Mouse (Mus musculus) mouse embryonic stem cell (cell line): ENCODE measurements around the gene Rnf111.
"Not testable (repeated sequence)": the region's sequence is repeated elsewhere in the genome, so short reads cannot be mapped to it uniquely, and the experiment has no call there.

Experiments used
- in situ Hi-C, 2 experiments: fragments of 300-500 bp; cut with MboI; formaldehyde crosslinking; loops; 1 replicate in 1 of 2; 3 replicates in 1 of 2; pipeline ENCODE4 v1.14.3; 2019 to 2020; ENCODE audit warnings: low sequenced_read_pairs in 2 of 2, low pct_unique_long_range_greater_than_20kb in 1 of 2, mixed read lengths in 1 of 2; ENCODE audit not compliant: unreplicated experiment in 1 of 2

Gene Rnf111

DNA sequence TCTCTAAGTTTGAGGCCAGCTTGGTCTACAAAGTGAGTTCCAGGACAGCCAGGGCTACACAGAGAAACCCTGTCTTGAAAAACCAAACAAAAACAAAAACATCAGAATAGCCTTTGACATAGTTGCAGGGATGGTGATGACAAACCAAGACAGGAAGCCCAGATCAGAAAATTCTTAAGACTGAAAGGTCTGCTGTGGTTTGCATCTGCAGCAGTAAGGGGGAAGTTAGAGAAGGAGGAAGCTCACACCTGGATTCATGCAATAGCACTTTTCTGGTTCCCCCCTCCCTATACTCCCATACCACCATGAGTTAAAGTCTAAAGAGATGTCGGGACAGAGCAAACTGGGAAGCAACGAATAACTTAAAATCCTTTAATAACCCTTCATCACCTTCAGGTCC lies 2.7 kb upstream of the Rnf111 start:
- in situ Hi-C loops, result loop anchor here (5.0 to 25.0 kb wide), 3 partner anchors 89 to 319 kb away; no protein-coding TSS in a partner anchor

DNA sequence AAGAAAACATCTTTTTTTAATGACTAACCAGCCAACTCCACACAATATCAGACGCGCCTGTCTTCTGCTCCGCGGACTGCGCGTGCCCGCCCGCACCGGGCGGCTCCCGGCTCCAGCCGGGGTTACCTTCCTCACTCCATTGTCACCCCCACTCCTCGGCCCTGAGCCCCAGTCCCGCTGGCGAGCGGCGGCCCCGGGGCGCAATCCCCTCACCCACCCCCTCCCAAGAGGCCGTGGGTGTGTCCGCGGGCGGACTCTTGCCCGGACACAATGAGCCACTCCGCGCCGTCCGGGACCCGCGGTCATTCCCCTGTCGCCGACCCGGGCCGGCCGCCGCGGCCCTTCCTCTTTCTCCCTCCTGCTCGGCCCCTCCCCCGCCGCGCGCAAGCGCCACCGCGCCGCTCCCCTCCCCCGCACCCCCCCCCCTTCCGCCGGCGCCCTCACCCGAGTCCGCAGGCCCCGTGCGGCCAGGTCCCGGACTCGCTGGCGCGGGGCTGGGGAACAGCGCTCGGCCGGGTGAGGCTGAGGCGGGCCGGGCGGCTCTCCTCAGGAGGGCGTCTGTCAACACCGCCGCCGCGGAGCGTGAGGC lies 416 bp downstream of the Rnf111 start:
- in situ Hi-C loops, result loop anchor here in 1 of 2 experiments (25.0 kb wide), 1 partner anchor 316 kb away; no protein-coding TSS in a partner anchor

DNA sequence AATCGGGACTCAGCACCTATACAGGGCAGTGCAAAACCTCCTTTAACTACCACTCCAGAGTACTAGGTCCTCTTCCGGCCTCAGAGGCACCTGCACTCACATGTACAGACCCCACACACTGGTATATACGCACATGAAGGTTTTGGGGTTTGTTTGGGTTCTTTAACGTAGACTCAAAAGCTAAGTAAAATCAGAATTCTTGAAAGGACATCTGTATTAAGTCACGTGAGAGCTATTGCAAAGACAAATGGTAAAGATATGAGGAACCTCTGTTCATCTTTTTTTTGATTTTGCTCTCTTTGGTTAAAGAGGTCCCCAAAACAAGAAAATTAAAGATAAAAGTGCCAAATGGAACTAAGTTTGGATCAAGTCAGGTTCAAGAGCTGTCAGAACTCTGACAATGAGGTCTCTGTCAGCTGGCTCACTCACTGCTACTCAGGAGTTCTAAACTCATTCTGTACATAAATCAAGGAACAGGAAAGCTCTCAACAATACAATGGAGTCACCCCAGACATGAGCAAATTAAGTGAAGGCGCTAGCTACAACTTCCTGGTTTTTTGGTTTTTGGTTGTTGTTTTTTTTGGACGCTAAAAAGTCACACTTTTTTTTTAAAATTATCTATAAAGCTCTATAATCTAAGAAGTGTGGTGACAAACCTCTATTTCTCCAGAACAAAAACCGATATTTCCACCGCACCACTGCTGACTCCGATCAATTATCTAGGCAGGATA lies 1.1 kb downstream of the Rnf111 start:
- in situ Hi-C loops, result loop anchor here in 1 of 2 experiments (25.0 kb wide), 1 partner anchor 315 kb away; no protein-coding TSS in a partner anchor

DNA sequence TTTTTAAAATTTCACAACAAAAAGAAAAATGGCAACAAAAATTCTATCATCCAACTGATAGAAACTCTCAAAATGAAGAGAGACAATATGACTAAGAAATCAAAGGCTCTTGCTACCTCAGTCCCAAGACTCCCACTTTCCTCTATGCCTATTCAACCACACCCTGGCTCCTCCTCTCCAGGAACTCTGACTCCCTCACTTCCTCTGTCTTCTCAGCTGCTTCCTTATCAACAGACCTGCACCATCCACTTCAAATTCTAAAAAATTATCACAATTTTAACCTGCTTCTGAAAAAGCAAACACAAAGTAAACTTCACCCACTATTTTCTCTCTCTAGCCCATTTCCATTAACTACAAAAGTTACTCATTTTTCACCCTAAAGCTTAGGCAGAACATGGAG lies 6.5 kb downstream of the Rnf111 start:
- in situ Hi-C loops, result no loop called here

DNA sequence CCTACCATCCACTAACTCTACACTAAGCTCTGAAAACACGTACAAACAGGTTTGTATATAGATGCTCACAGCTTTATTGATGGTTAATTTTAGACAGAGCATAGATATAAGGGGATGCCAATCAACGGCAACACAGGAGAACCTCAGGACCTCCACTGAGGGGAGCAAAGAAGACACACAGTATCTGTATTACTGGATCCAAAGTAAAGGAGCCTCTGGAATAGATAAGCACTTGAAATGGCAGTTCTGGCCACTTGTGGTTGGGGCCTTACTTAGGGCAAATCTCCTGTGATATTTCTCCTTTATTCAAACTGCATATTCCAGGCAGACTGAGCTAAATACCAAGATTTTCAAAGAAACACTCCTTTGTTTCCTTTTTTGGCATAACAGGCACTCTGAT lies 10.5 kb downstream of the Rnf111 start:
- in situ Hi-C loops, result no loop called here

GRCm38 (mm10) chr9:70491176-70491575 lies 12.3 kb downstream of the Rnf111 start:
- in situ Hi-C loops, result no loop called here

DNA sequence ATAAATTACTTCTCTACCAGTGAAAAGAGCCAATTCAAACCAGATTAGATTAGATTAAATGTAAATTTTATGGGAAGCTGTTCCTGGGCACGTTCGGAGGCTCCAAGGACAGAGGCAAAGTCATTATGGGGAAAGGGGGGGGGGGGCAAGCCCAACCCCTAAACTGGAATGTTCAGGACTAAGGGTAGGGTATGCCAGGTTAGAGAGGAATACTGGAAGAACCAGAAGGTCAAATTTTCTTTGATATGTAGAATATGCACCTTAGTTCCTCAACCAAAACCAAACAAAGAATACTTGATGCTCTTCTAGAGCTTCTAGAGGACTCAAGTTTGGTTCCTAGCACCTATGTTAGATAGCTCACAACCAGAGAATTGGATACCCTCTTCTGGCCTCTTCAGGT lies 16.1 kb downstream of the Rnf111 start:
- in situ Hi-C loops, result no loop called here

GRCm38 (mm10) chr9:70485840-70486239 lies 17.7 kb downstream of the Rnf111 start:
- in situ Hi-C loops, result no loop called here

DNA sequence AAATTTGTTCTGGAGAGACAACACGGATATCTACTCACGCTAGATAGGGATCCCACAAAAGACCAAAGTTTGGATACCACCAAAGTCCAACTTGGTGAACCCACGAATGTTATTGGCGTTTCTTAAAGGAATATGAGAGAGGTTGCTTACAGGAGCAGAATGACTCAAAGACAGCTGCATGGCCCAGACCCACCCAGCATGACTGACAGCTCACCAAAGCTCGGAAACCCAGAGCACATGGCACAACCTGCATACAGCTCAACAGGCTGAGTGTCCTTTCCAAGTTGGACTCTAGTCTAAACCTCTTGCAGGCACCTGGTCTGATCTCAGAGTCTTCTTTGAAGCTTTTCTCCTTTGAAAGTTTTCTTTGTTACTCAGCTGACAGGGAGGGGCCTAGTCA lies 20.0 kb downstream of the Rnf111 start:
- in situ Hi-C loops, result no loop called here

DNA sequence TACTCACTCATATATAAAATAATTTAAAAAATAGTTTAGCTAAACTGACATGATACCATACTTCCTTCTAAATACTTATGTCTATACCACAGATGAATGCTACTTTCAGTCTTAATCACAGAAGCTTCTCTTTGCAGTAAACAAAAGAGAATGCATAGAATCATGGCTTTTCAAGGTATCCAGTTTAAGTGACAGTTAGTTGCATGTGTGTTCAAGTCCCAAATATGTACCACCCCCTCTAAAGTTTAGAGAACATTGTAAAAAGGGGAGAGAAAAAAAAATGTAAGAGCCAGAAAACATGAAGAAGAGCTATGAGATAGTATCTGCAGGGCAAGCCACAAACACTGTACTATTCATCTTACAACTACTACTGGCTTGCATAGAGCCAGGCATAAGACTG lies 21.7 kb downstream of the Rnf111 start:
- in situ Hi-C loops, result no loop called here

GRCm38 (mm10) chr9:70477229-70477628 lies 26.3 kb downstream of the Rnf111 start:
- in situ Hi-C loops, result no loop called here

GRCm38 (mm10) chr9:70475777-70476270 lies 27.7 kb downstream of the Rnf111 start:
- in situ Hi-C loops, result no loop called here

DNA sequence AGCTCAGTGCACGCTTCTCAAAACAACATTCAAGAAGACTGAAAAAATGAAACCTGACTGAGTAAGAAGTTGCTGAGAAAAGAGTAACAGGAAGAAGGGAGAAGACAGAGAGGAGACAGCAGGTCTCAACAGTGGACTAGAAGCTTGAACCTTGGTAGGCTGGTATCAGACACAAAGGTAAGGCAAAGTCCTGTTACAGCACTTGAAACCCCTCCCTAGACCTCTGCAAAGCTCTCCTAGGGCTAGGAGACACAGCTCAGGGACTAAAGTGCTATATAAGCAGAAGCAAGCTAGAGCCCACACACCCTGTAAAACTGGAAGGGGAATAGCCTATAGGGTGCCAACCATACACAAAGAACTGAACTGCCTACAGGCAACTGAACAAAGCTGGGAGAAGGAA lies 30.1 kb downstream of the Rnf111 start:
- in situ Hi-C loops, result no loop called here

- in situ Hi-C loops, result not testable (repeated sequence)
Observed at GRCm38 (mm10) chr9:70463091-70463490, 40.4 kb downstream of the Rnf111 start.

- in situ Hi-C loops, result no loop called here
Observed at GRCm38 (mm10) chr9:70452371-70452770, 51.2 kb downstream of the Rnf111 start.

DNA sequence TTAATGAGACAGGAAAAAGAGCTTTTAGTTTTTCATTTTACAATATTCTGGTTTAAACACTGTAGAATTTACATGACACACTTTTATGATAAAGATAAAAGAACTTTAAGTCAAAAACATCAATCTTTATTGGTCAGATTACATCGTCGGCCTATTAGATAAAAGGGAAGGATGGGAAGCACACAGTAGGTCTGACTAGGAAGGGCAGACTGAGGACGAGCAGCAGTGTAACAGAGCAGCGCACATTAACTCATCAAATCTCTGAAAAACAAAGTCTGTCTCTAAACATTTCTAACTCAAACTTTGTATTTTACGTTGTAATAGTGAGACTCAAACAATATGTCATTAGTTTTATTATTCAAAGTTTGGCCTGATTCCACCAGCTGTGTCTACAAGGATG lies 54.5 kb downstream of the Rnf111 start:
- in situ Hi-C loops, result no loop called here

- in situ Hi-C loops, result no loop called here
Observed at GRCm38 (mm10) chr9:70439959-70440358, 63.6 kb downstream of the Rnf111 start.

- in situ Hi-C loops, result no loop called here
Observed at GRCm38 (mm10) chr9:70422661-70423060, 80.9 kb downstream of the Rnf111 start.

- in situ Hi-C loops, result no loop called here
Observed at GRCm38 (mm10) chr9:70421257-70422056, 82.1 kb downstream of the Rnf111 start, which contains the start of gene Ccnb2. Gene Ccnb2, minus strand, starts transcription at chr9:70421547.
